Mouse (Mus musculus) liver, embryonic 14.5 days (tissue): ENCODE measurements around the gene Kctd3.

Experiments
- CTCF ChIP-seq: IDR thresholded peaks from 2 replicates; pipeline ENCODE4 v1.5.1; 2016; ENCODE audit warnings: antibody characterized with exemption, low read depth, control low read depth
- EP300 ChIP-seq: IDR thresholded peaks from 2 replicates; pipeline ENCODE4 v1.6.1; 2016; ENCODE audit warnings: antibody characterized with exemption, low read depth

DNA sequence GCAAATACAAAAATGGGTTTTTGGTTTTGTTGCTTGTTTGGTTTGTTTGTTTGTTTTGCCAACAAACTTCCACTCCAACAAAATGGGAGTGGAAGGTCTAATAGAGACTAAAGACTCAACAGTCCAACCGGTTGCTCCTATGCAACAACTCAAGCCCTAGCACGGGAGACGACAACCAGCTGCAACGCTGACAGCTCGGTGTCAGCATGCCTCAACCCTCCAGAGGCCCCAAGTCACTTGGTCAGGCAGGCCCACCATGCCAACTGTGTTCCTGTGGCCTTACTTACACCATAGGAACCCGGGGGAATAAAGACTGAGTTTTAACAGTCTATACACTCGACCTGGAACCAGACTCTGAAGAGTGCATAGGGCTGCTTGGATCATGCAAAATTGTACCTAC, 815 bp downstream of the Kctd3 start:
- TF ChIP-seq CTCF, result no peak
- TF ChIP-seq EP300, result no peak
